Mouse (Mus musculus) forebrain, embryonic 10.5 days (tissue): Measurements from ENCODE around the gene Zfp940. TPM values are rescaled to one million over a fixed set of nuclear protein-coding genes. Genes with fewer than 3 reads are reported as not detected.
A peak's percentile ranks its signal among the peaks of the same experiment; 100 is the strongest.

Source experiments
- DNase-seq: peaks from one replicate; pipeline ENCODE4 v3.0.0-alpha.2; 2017; ENCODE audit warnings: low spot score; ENCODE audit errors: extremely low spot score
- H3K27ac ChIP-seq: fragments of 300-500 bp; sonication (generic); 2 replicates; pipeline ENCODE4 v1.5.1; 2016; ENCODE audit warnings: mild to moderate bottlenecking
- H3K27me3 ChIP-seq: fragments of 300-500 bp; sonication (generic); 2 replicates; pipeline ENCODE4 v1.6.1; 2016; ENCODE audit warnings: mild to moderate bottlenecking; ENCODE audit not compliant: poor library complexity, severe bottlenecking
- H3K36me3 ChIP-seq: fragments of 300-500 bp; sonication (generic); replicated peaks from 2 replicates; pipeline ENCODE4 v1.6.1; 2016; ENCODE audit warnings: mild to moderate bottlenecking, moderate library complexity
- H3K4me1 ChIP-seq: fragments of 300-500 bp; sonication (generic); 2 replicates; pipeline ENCODE4 v1.6.1; 2016
- H3K4me3 ChIP-seq: fragments of 300-500 bp; sonication (generic); 2 replicates; pipeline ENCODE4 v1.5.1; 2016; ENCODE audit warnings: mild to moderate bottlenecking, moderate library complexity
- H3K9me3 ChIP-seq: fragments of 300-500 bp; sonication (generic); 2 replicates; pipeline ENCODE4 v1.6.1; 2016; ENCODE audit warnings: mild to moderate bottlenecking, moderate library complexity
- WGBS: fragments of 180-500 bp; shearing (Covaris S2); methylation state at CpG from one replicate; pipeline ENCODE4 v1.1.7; 2016; 5-methylcytosine and 5-hydroxymethylcytosine counted together
- polyA plus RNA-seq: library from polyadenylated mRNA; unstranded; fragments of >200 nt; fragmentation: Nextera tagmentation; extraction: Ambion mirVana; gene quantifications from 2 replicates; pipeline ENCODE4 v1.2.1, GENCODE M21; 2016

The Zfp940 gene
- polyA plus RNA-seq, 1 experiment from 2014 or later = 10.6 TPM

GRCm38 (mm10) chr7:29839256-29839655 is 14.2 kb downstream of the Zfp940 start:
- 86% methylated on average over 3 of the region's 3 CpGs for WGBS
- H3K36me3 ChIP-seq = peaks cover 23% of the 10 kb centered on the region
- no peak overlapping the region for H3K4me3 ChIP-seq

DNA sequence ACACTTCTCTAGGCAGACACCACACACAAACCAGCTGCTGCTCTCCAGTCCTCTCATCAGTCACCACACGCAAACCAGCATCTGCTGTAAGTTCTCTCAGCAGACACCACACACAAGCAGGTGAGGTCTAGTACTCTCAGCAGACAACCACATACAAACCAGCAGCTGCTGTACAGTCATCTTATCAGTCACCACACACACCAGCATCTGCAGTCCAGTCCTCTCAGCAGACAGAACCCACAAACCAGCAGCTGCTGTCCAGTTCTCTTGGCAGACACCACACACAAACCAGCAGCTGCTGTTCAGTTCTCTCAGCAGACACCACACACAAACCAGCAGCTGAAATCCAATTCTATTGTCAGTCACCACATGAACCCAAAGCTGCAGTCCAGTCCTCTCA is 16.7 kb downstream of the Zfp940 start:
- no peak overlapping the region for H3K4me3 ChIP-seq
- H3K36me3 ChIP-seq = peaks cover 20% of the 10 kb centered on the region
- no peaks in the 10 kb centered on the region for H3K9me3 ChIP-seq
- DNase-seq = no peak
- H3K27ac ChIP-seq = no peak overlapping the region
- no peaks in the 10 kb centered on the region for H3K4me1 ChIP-seq
- WGBS = 91% methylated on average over 1 of the region's 1 CpGs
- no peaks in the 10 kb centered on the region for H3K27me3 ChIP-seq

More at GRCm38 (mm10) chr7:29839256-29839655, 14.2 kb downstream of the Zfp940 start:
- Histone ChIP-seq H3K4me1 (no peaks in the 10 kb centered on the region), H3K27me3 (no peaks in the 10 kb centered on the region), H3K27ac (no peak overlapping the region), H3K9me3 (no peaks in the 10 kb centered on the region)
- no peak for DNase-seq

GRCm38 (mm10) chr7:29829804-29830203 is 23.7 kb downstream of the Zfp940 start:
- no peaks in the 10 kb centered on the region; the same call in 1 of the 2 replicates for H3K9me3 ChIP-seq
- H3K4me3 ChIP-seq = no peak overlapping the region
- no peak overlapping the region for H3K27ac ChIP-seq
- 92% methylated on average over 12 of the region's 12 CpGs for WGBS
- no peaks in the 10 kb centered on the region for H3K27me3 ChIP-seq
- H3K4me1 ChIP-seq = no peaks in the 10 kb centered on the region
- no peak for DNase-seq
- peaks cover 82% of the 10 kb centered on the region for H3K36me3 ChIP-seq

DNA sequence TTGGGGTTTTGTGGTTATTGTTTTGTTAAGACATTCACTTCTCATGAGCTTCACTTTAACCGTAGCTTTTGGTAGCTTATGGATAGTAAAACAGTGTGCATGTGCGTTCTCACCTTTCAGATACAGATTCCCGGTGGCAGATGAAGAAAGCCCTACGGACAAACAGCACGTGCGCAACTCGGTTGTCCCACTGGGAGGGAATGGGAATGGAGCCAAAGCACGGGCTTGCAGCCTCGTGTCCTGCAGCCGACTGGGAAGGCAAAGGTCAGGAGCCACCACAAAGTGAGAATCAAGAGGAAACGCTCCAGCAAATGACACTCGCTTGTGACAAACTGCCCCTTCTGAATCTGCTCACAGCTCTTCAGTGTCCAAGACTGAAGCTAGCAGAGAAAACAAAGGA is 25.5 kb downstream of the Zfp940 start:
- peaks cover 90% of the 10 kb centered on the region for H3K36me3 ChIP-seq
- no peak overlapping the region for H3K4me3 ChIP-seq
- H3K27ac ChIP-seq = no peak overlapping the region
- no peak for DNase-seq
- H3K27me3 ChIP-seq = no peaks in the 10 kb centered on the region
- no peaks in the 10 kb centered on the region; the same call in 1 of the 2 replicates for H3K9me3 ChIP-seq
- 94% methylated on average over 12 of the region's 12 CpGs for WGBS
- no peaks in the 10 kb centered on the region for H3K4me1 ChIP-seq

DNA sequence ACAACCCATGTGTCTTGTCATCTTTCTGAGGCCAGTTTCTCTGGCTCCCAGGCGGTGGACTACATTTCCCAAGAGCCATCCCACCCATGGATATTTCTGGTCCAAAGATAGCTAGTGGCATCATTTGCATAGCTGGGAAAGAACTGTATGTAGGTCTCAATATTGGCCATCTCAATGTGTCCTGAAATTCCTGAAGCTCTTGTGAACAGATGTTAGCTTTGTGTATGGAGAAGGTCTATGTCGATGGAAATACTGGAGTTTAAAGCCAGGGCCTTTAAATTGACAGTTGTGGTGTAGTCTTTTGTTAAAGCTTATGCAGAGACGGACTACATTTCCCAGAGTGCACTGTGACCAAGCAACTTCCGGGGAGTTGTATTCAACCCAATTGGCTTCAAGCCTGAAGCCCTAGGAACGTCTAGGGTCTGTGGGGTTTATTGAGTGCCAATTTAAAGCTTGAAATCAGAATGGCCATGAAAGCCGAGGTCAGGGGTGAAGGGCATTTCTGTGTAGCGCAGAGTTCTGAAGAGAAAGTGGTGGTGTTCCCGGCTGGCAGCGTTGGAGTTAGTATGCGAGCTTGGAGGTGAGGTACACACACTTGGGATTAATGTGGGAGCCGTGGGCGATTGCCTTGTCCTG is 34.7 kb downstream of the Zfp940 start:
- Histone ChIP-seq H3K9me3 (no peaks in the 10 kb centered on the region), H3K4me1 (peaks cover 30% of the 10 kb centered on the region), H3K4me3 (peak overlapping the region; percentile 62), H3K27ac (peak overlapping the region; percentile 72), H3K36me3 (peaks cover 32% of the 10 kb centered on the region), H3K27me3 (no peaks in the 10 kb centered on the region)
- peak; percentile 70 for DNase-seq
- 4% methylated on average over 12 of the region's 12 CpGs for WGBS

DNA sequence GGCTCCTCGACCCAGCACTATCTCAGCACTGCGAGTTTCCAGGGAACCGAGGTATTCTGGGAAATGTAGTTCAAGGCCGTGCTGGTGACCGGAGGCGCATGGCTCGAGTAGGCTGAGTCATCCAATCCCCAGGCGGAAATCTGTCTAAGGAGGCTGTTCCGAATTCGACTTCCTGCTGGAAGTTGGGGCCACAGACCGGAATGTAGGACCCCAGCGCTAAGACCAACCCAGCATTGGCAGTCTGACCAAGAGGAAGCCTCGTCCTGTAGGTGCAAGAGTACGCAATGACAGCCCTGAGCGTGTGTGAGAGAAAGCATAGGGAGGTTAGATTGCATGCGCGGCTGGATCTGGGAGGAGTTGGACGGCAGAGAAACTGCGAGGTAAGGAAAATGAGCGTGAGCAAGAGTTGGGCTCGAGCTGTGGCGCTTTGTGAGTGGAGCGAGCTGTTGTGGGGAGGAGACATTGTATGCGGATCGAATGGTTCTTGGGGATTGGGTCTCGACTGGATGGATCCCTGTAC is 37.5 kb downstream of the Zfp940 start, which contains the start of gene Zfp790:
Gene Zfp790, plus strand, starts transcription at position 205 of the 520 bp plus-strand sequence.
- peak within 1 kb of the TSS; percentile 84 for H3K27ac ChIP-seq

DNA sequence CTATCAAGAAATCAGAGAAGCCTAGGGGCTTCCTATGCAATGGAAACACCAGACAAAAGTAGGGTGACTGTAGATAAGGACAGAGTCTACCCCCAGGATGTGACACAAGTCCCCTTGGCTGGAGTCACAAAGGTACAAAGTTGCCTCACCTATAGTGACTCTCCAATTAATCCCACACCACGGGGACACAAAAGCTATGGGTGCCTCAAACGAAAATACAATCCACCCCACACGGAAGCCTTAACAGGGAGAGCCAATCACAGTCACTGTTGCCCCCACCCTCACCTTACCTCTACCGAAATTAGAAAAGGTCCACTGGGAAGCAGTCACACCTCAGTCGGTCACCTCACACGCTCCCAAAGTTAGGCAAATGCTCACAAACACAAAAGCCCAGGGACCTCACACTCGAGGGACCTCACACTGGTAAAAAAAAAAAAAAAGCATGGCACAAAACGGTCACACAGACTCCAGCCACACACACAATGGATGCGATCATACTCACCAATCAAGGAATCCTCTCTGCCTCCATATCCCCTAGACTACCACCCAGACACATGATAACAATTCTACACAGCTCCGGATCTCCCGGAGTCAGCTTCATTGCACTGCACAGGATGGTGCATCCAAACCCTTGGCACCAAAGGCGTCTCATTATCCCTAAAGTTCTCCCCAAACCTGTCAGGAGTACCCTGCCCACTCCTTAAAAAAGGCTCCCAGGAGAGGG is 38.2 kb downstream of the Zfp940 start:
- H3K27ac ChIP-seq = peak overlapping the region; percentile 84
- no peaks in the 10 kb centered on the region for H3K27me3 ChIP-seq
- peaks cover 30% of the 10 kb centered on the region for H3K4me1 ChIP-seq
- WGBS = 3% methylated on average over 12 of the region's 12 CpGs
- peaks cover 6% of the 10 kb centered on the region for H3K36me3 ChIP-seq
- peak overlapping the region; percentile 76 for H3K4me3 ChIP-seq
- no peak for DNase-seq
- H3K9me3 ChIP-seq = peaks cover 6% of the 10 kb centered on the region; the same call in 1 of the 2 replicates

More for the DNA sequence above, 37.5 kb downstream of the Zfp940 start, which contains the start of gene Zfp790:
- H3K36me3 ChIP-seq = peaks cover 12% of the 10 kb centered on the region
- peaks cover 30% of the 10 kb centered on the region for H3K4me1 ChIP-seq
- peak; percentile 90 for DNase-seq
- H3K4me3 ChIP-seq = peak within 1 kb of the TSS; percentile 76
- under 1% methylated on average over 26 of the region's 26 CpGs for WGBS
- H3K27me3 ChIP-seq = no peaks in the 10 kb centered on the region
- H3K9me3 ChIP-seq = peaks cover 4% of the 10 kb centered on the region; the same call in 1 of the 2 replicates

- H3K36me3 ChIP-seq = peaks cover 6% of the 10 kb centered on the region
- H3K4me3 ChIP-seq = peak overlapping the region; percentile 76; the same call in 1 of the 2 replicates
- DNase-seq = no peak
- H3K27ac ChIP-seq = no peak overlapping the region
- peaks cover 28% of the 10 kb centered on the region for H3K4me1 ChIP-seq
- peaks cover 7% of the 10 kb centered on the region; the same call in 1 of the 2 replicates for H3K9me3 ChIP-seq
- 85% methylated on average over 2 of the region's 2 CpGs for WGBS
- no peaks in the 10 kb centered on the region for H3K27me3 ChIP-seq
Measured at GRCm38 (mm10) chr7:29814381-29814780, 39.1 kb downstream of the Zfp940 start.

DNA sequence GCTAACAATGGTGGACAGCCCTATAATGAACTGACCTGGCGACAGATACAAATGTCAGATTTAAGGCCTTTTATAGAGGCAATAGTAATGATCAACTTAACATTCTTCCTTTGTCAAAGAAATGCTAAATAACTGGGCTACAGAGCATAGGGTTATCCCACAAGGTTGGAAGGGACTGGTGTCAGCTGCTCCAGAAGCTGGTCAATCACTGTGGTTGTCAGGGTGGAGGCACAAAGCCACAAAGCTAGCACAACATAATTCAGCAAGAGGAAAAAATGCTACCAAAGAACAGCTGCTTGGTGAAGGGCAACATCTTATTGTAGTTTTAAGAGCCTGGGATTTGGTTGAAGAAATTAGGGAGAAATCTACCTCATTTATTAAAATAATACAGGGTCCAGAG is 41.2 kb downstream of the Zfp940 start:
- Histone ChIP-seq H3K27me3 (no peaks in the 10 kb centered on the region), H3K4me3 (no peak overlapping the region), H3K4me1 (peaks cover 23% of the 10 kb centered on the region), H3K27ac (no peak overlapping the region), H3K36me3 (peaks cover 6% of the 10 kb centered on the region), H3K9me3 (peaks cover 11% of the 10 kb centered on the region; the same call in 1 of the 2 replicates)
- 89% methylated on average over 1 of the region's 1 CpGs for WGBS
- DNase-seq = no peak

DNA sequence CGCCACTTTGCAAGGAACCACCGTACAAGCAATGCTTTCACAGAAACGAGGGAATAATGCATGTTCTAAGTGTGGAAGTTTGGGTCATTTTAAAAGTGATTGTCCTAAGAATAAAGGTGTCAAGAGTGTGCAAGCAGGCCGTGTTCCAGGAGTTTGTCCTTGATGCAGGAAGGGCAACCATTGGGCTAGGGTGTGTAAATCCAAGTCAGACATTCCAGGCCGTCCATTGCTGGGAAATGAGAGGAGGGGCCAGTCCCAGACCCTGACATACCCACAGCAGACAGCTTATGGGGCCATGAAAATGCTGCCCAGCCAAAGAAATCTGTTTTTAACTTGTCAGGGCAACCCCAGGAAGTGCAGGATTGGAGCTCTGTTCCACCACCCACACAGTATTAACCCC is 46.4 kb downstream of the Zfp940 start:
- no peaks in the 10 kb centered on the region for H3K27me3 ChIP-seq
- H3K4me1 ChIP-seq = no peaks in the 10 kb centered on the region
- peaks cover 6% of the 10 kb centered on the region for H3K36me3 ChIP-seq
- 85% methylated on average over 5 of the region's 5 CpGs for WGBS
- no peak overlapping the region for H3K4me3 ChIP-seq
- no peak overlapping the region for H3K27ac ChIP-seq
- peaks cover 11% of the 10 kb centered on the region; the same call in 1 of the 2 replicates for H3K9me3 ChIP-seq
- no peak for DNase-seq

DNA sequence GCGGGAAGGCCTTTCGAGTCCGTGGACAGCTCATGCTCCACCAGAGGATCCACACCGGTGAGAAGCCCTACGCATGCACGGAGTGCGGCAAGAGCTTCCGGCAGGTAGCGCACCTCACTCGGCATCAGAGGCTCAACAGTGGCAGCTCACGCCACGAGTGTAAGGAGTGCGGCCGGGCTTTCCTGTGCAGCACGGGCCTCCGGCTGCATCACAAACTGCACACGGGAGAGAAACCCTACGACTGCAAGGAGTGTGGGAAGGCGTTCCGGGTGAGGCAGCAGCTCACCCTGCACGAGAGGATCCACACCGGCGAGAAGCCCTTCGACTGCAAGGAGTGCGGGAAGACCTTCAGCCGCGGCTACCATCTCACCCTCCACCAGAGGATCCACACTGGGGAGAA is 60.6 kb downstream of the Zfp940 start:
- no peak for DNase-seq
- H3K4me1 ChIP-seq = 0 out of 2 replicates have a peak, but pooled peaks cover 4% of the 10 kb centered on the region
- peaks cover 27% of the 10 kb centered on the region for H3K9me3 ChIP-seq
- peak overlapping the region; percentile 14 for H3K4me3 ChIP-seq
- WGBS = 30% methylated on average over 27 of the region's 27 CpGs
- no peak overlapping the region for H3K27ac ChIP-seq
- peaks cover 31% of the 10 kb centered on the region for H3K27me3 ChIP-seq
- peaks cover 70% of the 10 kb centered on the region for H3K36me3 ChIP-seq

- peaks cover 23% of the 10 kb centered on the region for H3K4me1 ChIP-seq
- no peak overlapping the region for H3K27ac ChIP-seq
- H3K27me3 ChIP-seq = no peaks in the 10 kb centered on the region
- peaks cover 44% of the 10 kb centered on the region for H3K36me3 ChIP-seq
- 84% methylated on average over 5 of the region's 5 CpGs for WGBS
- peak overlapping the region; percentile 86 for H3K4me3 ChIP-seq
- H3K9me3 ChIP-seq = peaks cover 3% of the 10 kb centered on the region; the same call in 1 of the 2 replicates
- DNase-seq = no peak
Measured at GRCm38 (mm10) chr7:29785888-29786287, 67.6 kb downstream of the Zfp940 start.
